Mouse (Mus musculus) lung, adult 2 months (tissue): Measurements from ENCODE around the gene M6pr.

Experiments used
- CTCF ChIP-seq: fragments of 200-500 bp; IDR thresholded peaks from 2 replicates; pipeline ENCODE4 v1.5.1; 2011; ENCODE audit warnings: mild to moderate bottlenecking, low read length, control low read depth; ENCODE audit not compliant: insufficient read depth
- POLR2A ChIP-seq: fragments of 200-500 bp; IDR thresholded peaks from 2 replicates; pipeline ENCODE4 v1.6.1; 2011; ENCODE audit warnings: low read depth, mild to moderate bottlenecking, control low read depth, low read length, borderline replicate concordance; ENCODE audit errors: extremely low read depth

DNA sequence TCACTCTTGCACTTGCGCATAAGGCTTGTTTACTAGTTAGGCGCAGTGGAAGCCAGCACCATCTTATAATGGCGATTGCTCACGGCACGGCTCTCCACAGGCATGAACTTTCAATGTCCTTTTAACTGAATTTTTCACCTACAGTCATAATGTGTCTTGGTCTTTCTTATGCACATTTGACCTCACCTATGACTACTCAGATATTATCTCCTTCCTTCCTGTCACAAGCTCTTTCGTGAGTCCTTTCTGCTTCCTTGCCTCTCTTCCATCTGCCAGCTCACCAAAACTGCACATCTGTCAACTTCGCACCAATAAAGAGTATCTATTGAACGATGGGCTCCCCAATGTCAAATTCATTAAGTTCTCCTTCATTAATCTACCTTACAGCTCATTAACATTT lies 46.0 kb upstream of the M6pr start:
- TF ChIP-seq POLR2A (no peak), CTCF (no peak)
